Mouse (Mus musculus) heart, adult 2 months (tissue): ENCODE measurements at regions not wholly inside any gene's neighbourhood (a gene's known extent, or its start where the extent isn't known, plus 50 kb on each side); places are given as distances from the start of the nearest gene placed in this dataset.
A peak's percentile ranks its signal among the peaks of the same experiment; 100 is the strongest.

Experiments
- DNase-seq, 2 experiments: peaks; one replicate each; pipeline ENCODE4 v3.0.0; 2021
- H3K27ac ChIP-seq: fragments of 200-600 bp; 2 replicates; pipeline ENCODE4 v1.8.1; 2022
- H3K27me3 ChIP-seq: fragments of 200-500 bp; 2 replicates; pipeline ENCODE4 v1.6.1; 2012; ENCODE audit warnings: mild to moderate bottlenecking, low read length, inconsistent platforms, mixed read lengths; ENCODE audit not compliant: control insufficient read depth, insufficient read depth
- H3K36me3 ChIP-seq: fragments of 200-500 bp; 2 replicates; pipeline ENCODE4 v1.6.1; 2012; ENCODE audit warnings: low read length, inconsistent platforms; ENCODE audit not compliant: control insufficient read depth, insufficient read depth
- H3K4me1 ChIP-seq: fragments of 200-500 bp; 2 replicates; pipeline ENCODE4 v1.6.1; 2011; ENCODE audit warnings: low read length; ENCODE audit not compliant: control insufficient read depth, insufficient read depth
- H3K4me3 ChIP-seq: fragments of 200-600 bp; 2 replicates; pipeline ENCODE4 v1.8.1; 2022
- H3K79me2 ChIP-seq: fragments of 200-500 bp; replicated peaks from 2 replicates; pipeline ENCODE4 v1.6.1; 2012; ENCODE audit warnings: mild to moderate bottlenecking, inconsistent platforms, low read length, moderate library complexity, mixed read lengths; ENCODE audit not compliant: control insufficient read depth, insufficient read depth
- H3K9ac ChIP-seq: fragments of 200-500 bp; 2 replicates; pipeline ENCODE4 v1.6.1; 2012; ENCODE audit warnings: low read depth, mild to moderate bottlenecking, control low read depth, inconsistent platforms, low read length, mixed read lengths
- CTCF ChIP-seq: fragments of 200-600 bp; IDR thresholded peaks from 2 replicates; pipeline ENCODE4 v1.8.1; 2022; ENCODE audit warnings: antibody characterized with exemption, mild to moderate bottlenecking, moderate library complexity
- EP300 ChIP-seq: fragments of 200-500 bp; IDR thresholded peaks from 2 replicates; pipeline ENCODE4 v1.6.1; 2011; ENCODE audit warnings: low read depth, low read length, control low read depth; ENCODE audit not compliant: insufficient read depth
- POLR2A ChIP-seq: fragments of 200-500 bp; IDR thresholded peaks from 2 replicates; pipeline ENCODE4 v1.6.1; 2011; ENCODE audit warnings: mild to moderate bottlenecking, low read depth, low read length, control low read depth; ENCODE audit not compliant: insufficient read depth
- WGBS: fragments of 180-500 bp; shearing (Covaris S2); methylation state at CpG from one replicate; pipeline ENCODE4 v1.1.7; 2018; 5-methylcytosine and 5-hydroxymethylcytosine counted together
- intact Hi-C: fragments of 180-260 bp; cut with DNase I; formaldehyde crosslinking; loops from one replicate; pipeline ENCODE4 v1.15.1; 2025

DNA sequence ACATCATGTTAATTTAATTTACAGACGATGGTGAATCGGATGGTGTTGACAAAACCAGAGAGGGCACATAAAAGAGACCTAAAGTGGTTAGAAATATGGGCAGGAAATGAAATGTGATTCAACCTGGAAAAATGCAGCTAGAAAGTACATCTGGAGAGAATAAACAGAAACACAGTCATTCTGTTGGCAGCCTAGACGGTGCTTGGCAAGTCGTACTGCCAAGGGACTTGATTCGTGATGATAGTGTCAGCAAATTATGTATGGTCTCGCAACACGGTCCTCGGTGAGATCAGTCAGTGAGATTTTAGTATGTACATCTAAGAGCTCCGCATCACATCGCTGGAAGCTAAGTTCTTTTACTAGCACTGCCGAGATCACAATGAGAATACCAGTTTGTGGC is 338.3 kb upstream of the Pmfbp1 start:
- TF ChIP-seq EP300 (no peak), POLR2A (no peak), CTCF (no peak)
- Histone ChIP-seq H3K27ac (peak overlapping the region; percentile 17; the same call in 1 of the 2 replicates), H3K36me3 (no peaks in the 10 kb centered on the region), H3K4me3 (no peak overlapping the region), H3K9ac (no peak overlapping the region; the same call in 1 of the 2 replicates), H3K27me3 (no peaks in the 10 kb centered on the region), H3K79me2 (no peaks in the 10 kb centered on the region), H3K4me1 (peaks cover 3% of the 10 kb centered on the region)
- 42% methylated on average over 11 of the region's 11 CpGs for WGBS
- peak; percentile 51 to 55 for DNase-seq
- intact Hi-C loops: no loop called here

DNA sequence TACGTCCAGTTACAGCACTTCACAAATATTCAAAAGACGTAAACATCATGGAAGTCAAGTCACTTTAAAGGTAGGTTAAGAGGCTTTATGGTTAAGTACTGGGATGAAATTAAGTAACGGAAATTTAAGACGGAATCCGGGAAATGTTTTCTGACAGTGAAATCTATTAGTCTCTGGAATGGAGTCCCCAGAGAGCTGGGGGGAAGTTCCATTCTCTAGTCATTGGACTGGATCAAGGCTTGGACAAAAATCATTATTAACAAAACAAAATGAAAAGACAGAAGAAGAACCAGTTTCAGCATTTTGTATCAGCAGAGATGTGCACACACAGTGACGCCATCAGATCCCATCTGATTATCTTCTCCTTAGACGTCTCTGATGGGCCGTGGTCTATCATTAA is 337.8 kb upstream of the Pmfbp1 start:
- Histone ChIP-seq H3K79me2 (no peaks in the 10 kb centered on the region), H3K27me3 (no peaks in the 10 kb centered on the region), H3K36me3 (no peaks in the 10 kb centered on the region), H3K9ac (no peak overlapping the region), H3K27ac (peak overlapping the region; percentile 17; the same call in 1 of the 2 replicates), H3K4me3 (no peak overlapping the region), H3K4me1 (peaks cover 3% of the 10 kb centered on the region)
- intact Hi-C loops: no loop called here
- no peak for DNase-seq
- TF ChIP-seq EP300: no peak
- TF ChIP-seq CTCF: no peak
- TF ChIP-seq POLR2A: no peak
- WGBS: 45% methylated on average over 8 of the region's 8 CpGs

DNA sequence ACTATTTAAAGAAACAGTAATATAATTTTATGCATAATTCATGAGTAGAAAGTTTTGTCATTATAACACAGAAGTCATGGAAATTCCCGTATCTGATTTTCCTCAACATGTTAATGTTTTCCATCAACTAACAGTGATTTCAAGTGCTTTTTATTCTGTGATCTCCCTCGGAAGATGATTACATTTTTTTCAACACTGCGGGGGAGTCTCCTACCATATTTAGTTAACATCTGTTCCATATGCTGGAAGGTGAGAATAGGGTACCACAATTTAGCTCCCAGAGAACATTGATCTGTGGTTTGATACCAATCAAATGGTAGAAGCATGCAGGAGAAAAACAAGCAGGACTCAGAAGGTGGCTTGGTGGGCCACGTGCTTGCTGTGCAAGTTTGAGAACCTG is 321.1 kb upstream of the Pmfbp1 start:
- WGBS: 72% methylated on average over 4 of the region's 4 CpGs
- TF ChIP-seq POLR2A (no peak), EP300 (no peak), CTCF (no peak)
- Histone ChIP-seq H3K27me3 (no peaks in the 10 kb centered on the region), H3K9ac (no peak overlapping the region), H3K36me3 (no peaks in the 10 kb centered on the region), H3K4me1 (no peaks in the 10 kb centered on the region), H3K27ac (no peak overlapping the region), H3K4me3 (no peak overlapping the region), H3K79me2 (no peaks in the 10 kb centered on the region)
- DNase-seq: no peak
- intact Hi-C loops: no loop called here

DNA sequence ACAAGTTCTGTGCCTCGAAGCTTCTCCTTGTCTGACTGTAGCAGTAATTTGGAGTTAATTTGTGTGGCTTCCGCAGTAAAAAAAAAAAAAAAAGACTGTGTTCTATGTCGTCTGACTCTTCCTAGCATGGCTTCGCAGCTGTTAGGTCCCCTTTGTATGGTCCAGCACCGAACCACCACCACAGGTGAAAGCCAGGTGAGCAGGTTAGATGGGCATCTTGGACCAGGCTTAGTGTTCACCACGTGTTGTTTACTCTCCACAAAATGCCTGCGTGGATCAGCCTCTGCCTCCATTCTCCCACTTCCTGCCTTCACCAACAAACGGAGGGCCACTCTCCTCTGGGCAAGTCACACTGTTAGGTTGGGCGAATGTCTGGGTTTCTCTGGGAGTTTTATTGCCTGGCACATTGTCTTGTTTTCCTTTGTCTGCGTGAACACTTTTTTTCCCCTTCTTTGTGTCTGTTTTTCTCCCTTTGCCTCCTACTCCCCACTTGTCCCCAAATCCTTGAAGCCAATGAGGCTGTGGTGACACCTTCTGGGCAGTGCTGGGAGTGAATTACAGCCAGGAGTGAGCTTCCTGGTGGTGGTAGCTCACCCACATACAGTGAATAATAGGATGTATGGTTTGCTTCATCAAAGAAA is 308.1 kb upstream of the Pmfbp1 start:
- Histone ChIP-seq H3K79me2 (no peaks in the 10 kb centered on the region), H3K4me1 (peaks cover 2% of the 10 kb centered on the region; the same call in 1 of the 2 replicates), H3K4me3 (peak overlapping the region; percentile 30; the same call in 1 of the 2 replicates), H3K27me3 (no peaks in the 10 kb centered on the region; the same call in 1 of the 2 replicates), H3K36me3 (no peaks in the 10 kb centered on the region), H3K9ac (peak overlapping the region; percentile 56), H3K27ac (no peak overlapping the region)
- intact Hi-C loops: loop anchor here (5.0 to 10.0 kb wide), 4 partner anchors 271 to 1303 kb away; no protein-coding TSS in a partner anchor
- TF ChIP-seq EP300 (peak; percentile 69; the same call in 1 of the 2 replicates), POLR2A (no peak), CTCF (peak; percentile 84)
- peak; percentile 53 to 75 for DNase-seq
- 20% methylated on average over 10 of the region's 10 CpGs for whole genome bisulfite sequencing

DNA sequence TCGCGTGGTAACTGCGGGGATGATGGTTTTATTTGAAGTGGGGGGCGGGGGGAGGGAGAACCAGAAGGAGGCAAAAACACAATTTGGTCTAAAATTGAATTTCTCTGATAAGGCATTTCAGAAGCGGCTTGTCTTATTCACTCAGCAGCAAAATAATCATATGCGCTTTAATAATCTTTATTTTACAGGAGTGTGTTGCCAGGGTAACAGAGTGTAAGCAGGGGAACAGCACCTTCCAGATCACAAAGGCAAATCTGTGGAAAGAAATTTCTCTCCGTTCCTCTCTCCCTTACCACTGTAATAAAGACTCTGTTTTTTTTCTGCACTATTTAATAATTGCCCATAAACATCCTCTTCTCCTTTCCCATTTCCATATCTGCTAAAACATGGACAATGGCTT is 306.2 kb upstream of the Pmfbp1 start:
- Histone ChIP-seq H3K4me3 (no peak overlapping the region), H3K27me3 (no peaks in the 10 kb centered on the region; the same call in 1 of the 2 replicates), H3K4me1 (peaks cover 2% of the 10 kb centered on the region; the same call in 1 of the 2 replicates), H3K36me3 (no peaks in the 10 kb centered on the region), H3K9ac (no peak overlapping the region), H3K79me2 (no peaks in the 10 kb centered on the region), H3K27ac (no peak overlapping the region)
- intact Hi-C loops: loop anchor here (5.0 to 10.0 kb wide), 4 partner anchors 273 to 1305 kb away; no protein-coding TSS in a partner anchor
- TF ChIP-seq EP300 (no peak), POLR2A (no peak), CTCF (no peak)
- 66% methylated on average over 7 of the region's 7 CpGs for WGBS
- no peak for DNase-seq

DNA sequence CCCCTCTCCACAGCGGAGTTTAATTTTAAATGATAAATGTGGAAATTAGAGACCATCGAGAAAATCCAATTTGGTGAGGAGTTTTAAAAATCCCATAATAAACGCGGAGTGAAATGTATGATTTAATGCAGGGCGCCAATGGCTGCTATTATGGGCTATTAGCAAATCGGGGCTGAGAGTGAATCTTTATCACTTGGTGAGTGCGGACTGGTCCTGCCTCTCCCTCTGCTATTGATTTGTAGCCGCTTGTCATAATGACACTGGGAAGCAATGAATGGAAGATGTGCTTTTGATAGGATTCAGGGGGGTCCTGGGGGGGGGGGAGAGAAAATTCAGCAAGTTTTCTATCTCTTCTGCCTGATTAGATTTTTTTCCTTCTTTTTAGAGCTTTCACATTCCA is 279.6 kb upstream of the Pmfbp1 start:
- Histone ChIP-seq H3K27me3 (no peaks in the 10 kb centered on the region), H3K9ac (no peak overlapping the region), H3K36me3 (no peaks in the 10 kb centered on the region), H3K4me1 (no peaks in the 10 kb centered on the region), H3K79me2 (no peaks in the 10 kb centered on the region), H3K4me3 (no peak overlapping the region), H3K27ac (no peak overlapping the region)
- TF ChIP-seq EP300 (no peak), CTCF (no peak), POLR2A (no peak)
- 89% methylated on average over 8 of the region's 8 CpGs for WGBS
- DNase-seq: no peak
- intact Hi-C loops: no loop called here
